Mouse (Mus musculus): Measurements from ENCODE around the gene Nbea. TPM values are rescaled to one million over a fixed set of nuclear protein-coding genes. Genes with fewer than 3 reads are reported as not detected.

The Nbea gene
- polyA plus RNA-seq, 1 experiment from 2014 or later = 6.4 TPM

- Histone ChIP-seq H3K9ac (replicated peaks; ENCODE audit: low read length) (no peak overlapping the region), H3K9me3 (ENCODE audit: low read length) (no peaks in the 10 kb centered on the region), H3K27me3 (ENCODE audit: insufficient read depth, low read length) (no peaks in the 10 kb centered on the region), H3K4me2 (replicated peaks; ENCODE audit: low read depth, low read length) (no peak overlapping the region), H3K27ac (ENCODE audit: low read length) (no peak overlapping the region), H3K4me3 (ENCODE audit: low read length) (no peak overlapping the region), H3K4me1 (ENCODE audit: insufficient read depth, low read length) (no peaks in the 10 kb centered on the region), H3K36me3 (ENCODE audit: insufficient read depth, low read length) (no peaks in the 10 kb centered on the region)
- WGBS = 84% methylated on average over 5 of the region's 5 CpGs
- no peak for ATAC-seq (ENCODE audit: low FRiP score, low TSS enrichment)
Observed at GRCm38 (mm10) chr3:55872944-55873924, 310.3 kb downstream of the Nbea start.

- Histone ChIP-seq H3K4me3 (ENCODE audit: low read length) (no peak overlapping the region), H3K27ac (ENCODE audit: low read length) (no peak overlapping the region), H3K4me1 (ENCODE audit: insufficient read depth, low read length) (no peaks in the 10 kb centered on the region), H3K4me2 (replicated peaks; ENCODE audit: low read depth, low read length) (no peak overlapping the region), H3K9ac (replicated peaks; ENCODE audit: low read length) (no peak overlapping the region), H3K36me3 (ENCODE audit: insufficient read depth, low read length) (0 out of 2 replicates have a peak, but pooled peaks cover 6% of the 10 kb centered on the region), H3K9me3 (ENCODE audit: low read length) (no peaks in the 10 kb centered on the region), H3K27me3 (ENCODE audit: insufficient read depth, low read length) (no peaks in the 10 kb centered on the region)
- 75% methylated on average over 7 of the region's 7 CpGs for WGBS
- no peak for ATAC-seq (ENCODE audit: low FRiP score, low TSS enrichment)
Observed at GRCm38 (mm10) chr3:55852488-55852887, 331.0 kb downstream of the Nbea start.

DNA sequence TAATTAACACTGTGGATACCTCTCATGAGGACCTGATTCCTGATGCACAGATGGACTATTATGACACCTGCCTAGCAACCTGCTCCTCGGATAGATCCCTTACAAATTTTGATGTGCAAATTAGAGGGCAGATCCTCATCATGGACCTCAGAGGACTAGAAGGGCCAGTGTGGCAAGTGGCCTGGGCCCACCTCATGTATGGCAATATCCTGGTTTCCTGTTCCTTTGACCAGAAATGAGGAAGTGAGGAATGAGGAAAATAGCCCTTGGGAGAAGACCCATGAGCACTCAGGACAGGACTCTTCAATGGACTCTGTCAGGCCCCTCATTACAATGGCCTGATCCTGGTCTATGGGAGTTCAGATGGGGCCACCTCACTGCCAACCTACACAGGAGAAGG lies 336.4 kb downstream of the Nbea start:
- 88% methylated on average over 1 of the region's 1 CpGs for WGBS
- Histone ChIP-seq H3K4me3 (ENCODE audit: low read length) (no peak overlapping the region), H3K27ac (ENCODE audit: low read length) (no peak overlapping the region), H3K36me3 (ENCODE audit: insufficient read depth, low read length) (0 out of 2 replicates have a peak, but pooled peaks cover under 1% of the 10 kb centered on the region), H3K27me3 (ENCODE audit: insufficient read depth, low read length) (no peaks in the 10 kb centered on the region), H3K9me3 (ENCODE audit: low read length) (no peaks in the 10 kb centered on the region), H3K4me1 (ENCODE audit: insufficient read depth, low read length) (no peaks in the 10 kb centered on the region), H3K4me2 (replicated peaks; ENCODE audit: low read depth, low read length) (no peak overlapping the region), H3K9ac (replicated peaks; ENCODE audit: low read length) (no peak overlapping the region)
- ATAC-seq (ENCODE audit: low FRiP score, low TSS enrichment) = no peak

DNA sequence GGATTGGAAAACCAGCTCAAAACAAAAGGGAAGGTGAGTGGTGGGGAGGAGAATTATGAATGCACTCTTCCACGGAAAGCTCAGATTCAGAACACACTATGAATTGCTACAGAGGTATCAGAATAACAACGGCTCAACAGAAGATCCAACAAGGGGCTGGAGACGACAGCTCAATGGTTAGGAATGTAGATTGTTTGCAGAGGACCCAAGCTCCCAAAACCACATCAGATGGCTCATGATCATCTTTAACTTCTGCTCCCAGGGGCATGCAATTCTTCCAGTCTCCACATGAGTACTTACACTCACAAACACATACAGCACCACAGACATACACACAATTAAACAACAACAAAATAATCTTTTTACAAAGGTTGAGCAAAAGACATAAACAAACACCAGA lies 346.3 kb downstream of the Nbea start:
- Histone ChIP-seq H3K4me2 (replicated peaks; ENCODE audit: low read depth, low read length) (no peak overlapping the region), H3K27me3 (ENCODE audit: insufficient read depth, low read length) (no peaks in the 10 kb centered on the region), H3K9ac (replicated peaks; ENCODE audit: low read length) (no peak overlapping the region), H3K4me3 (ENCODE audit: low read length) (no peak overlapping the region), H3K27ac (ENCODE audit: low read length) (no peak overlapping the region), H3K36me3 (ENCODE audit: insufficient read depth, low read length) (no peaks in the 10 kb centered on the region), H3K4me1 (ENCODE audit: insufficient read depth, low read length) (no peaks in the 10 kb centered on the region), H3K9me3 (ENCODE audit: low read length) (no peaks in the 10 kb centered on the region)
- WGBS = 93% methylated on average over 3 of the region's 3 CpGs
- ATAC-seq (ENCODE audit: low FRiP score, low TSS enrichment) = no peak

- H3K9ac ChIP-seq (replicated peaks; ENCODE audit: low read length) = no peak overlapping the region
- no peaks in the 10 kb centered on the region for H3K9me3 ChIP-seq (ENCODE audit: low read length)
- no peak overlapping the region for H3K27ac ChIP-seq (ENCODE audit: low read length)
- H3K4me3 ChIP-seq (ENCODE audit: low read length) = no peak overlapping the region
- no peaks in the 10 kb centered on the region for H3K27me3 ChIP-seq (ENCODE audit: insufficient read depth, low read length)
- no peak for ATAC-seq (ENCODE audit: low FRiP score, low TSS enrichment)
- no peak overlapping the region for H3K4me2 ChIP-seq (replicated peaks; ENCODE audit: low read depth, low read length)
- 60% methylated on average over 4 of the region's 4 CpGs for WGBS
- H3K4me1 ChIP-seq (ENCODE audit: insufficient read depth, low read length) = peaks cover under 1% of the 10 kb centered on the region; the same call in 1 of the 2 replicates
- H3K36me3 ChIP-seq (ENCODE audit: insufficient read depth, low read length) = no peaks in the 10 kb centered on the region
Observed at GRCm38 (mm10) chr3:55835207-55835606, 348.3 kb downstream of the Nbea start.

DNA sequence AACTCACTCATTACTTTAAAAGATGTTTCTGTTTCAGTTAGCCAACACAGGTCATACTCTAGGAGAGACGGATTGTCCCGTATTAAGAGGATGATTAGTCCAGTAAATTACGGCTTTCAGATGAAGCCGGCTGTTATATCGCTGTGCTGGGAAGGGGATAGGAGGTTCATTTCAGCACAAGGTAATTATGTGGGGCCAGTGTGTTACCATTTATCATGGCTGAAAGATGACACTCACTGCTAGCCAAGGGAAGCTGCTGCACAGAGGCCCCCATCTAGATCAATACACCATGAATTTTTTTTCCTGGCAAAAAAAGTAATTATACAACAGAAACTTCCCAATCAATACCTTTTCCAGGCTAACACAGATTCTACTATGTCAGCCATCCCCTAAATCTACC lies 353.3 kb downstream of the Nbea start:
- Histone ChIP-seq H3K9ac (replicated peaks; ENCODE audit: low read length) (no peak overlapping the region), H3K9me3 (ENCODE audit: low read length) (no peaks in the 10 kb centered on the region), H3K27ac (ENCODE audit: low read length) (no peak overlapping the region), H3K27me3 (ENCODE audit: insufficient read depth, low read length) (no peaks in the 10 kb centered on the region), H3K4me2 (replicated peaks; ENCODE audit: low read depth, low read length) (no peak overlapping the region), H3K4me1 (ENCODE audit: insufficient read depth, low read length) (peaks cover 2% of the 10 kb centered on the region; the same call in 1 of the 2 replicates), H3K4me3 (ENCODE audit: low read length) (no peak overlapping the region), H3K36me3 (ENCODE audit: insufficient read depth, low read length) (no peaks in the 10 kb centered on the region)
- WGBS = 41% methylated on average over 5 of the region's 5 CpGs
- ATAC-seq (ENCODE audit: low FRiP score, low TSS enrichment) = no peak

DNA sequence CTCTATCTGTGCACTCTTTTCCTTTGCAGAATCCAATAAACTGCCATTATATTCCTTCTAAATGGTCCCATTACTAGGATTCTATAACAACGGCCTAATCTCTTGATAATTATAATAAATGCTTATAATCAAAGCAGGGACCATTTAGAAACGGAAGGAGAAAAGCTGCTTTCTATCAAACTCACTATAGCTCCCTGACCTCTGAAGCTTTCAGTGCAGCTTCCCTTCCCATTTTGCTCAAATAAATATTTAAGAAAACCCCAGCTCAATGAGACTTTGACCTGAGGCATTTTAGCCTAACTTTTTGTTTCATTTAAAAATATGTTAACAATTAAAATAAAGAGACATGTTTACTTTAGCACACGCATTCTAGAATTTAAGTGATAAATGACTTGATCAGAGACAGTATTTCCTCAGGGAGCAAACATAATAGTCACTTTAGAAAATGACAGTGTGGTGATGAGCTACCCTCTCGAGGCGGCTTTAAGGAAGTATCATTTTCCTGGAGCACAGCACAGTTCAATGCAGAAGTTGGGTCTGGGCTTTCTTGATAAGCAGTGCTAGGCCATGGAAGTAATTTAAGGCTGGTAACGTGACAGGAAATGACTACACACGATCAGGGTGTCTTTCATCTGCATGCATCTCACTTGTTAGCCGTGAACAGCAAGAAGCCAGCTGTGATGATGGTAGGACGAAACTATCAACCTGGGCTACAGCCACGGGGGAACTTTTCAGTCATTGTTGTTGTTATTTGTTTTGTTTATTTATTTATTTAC lies 354.8 kb downstream of the Nbea start:
- 34% methylated on average over 10 of the region's 10 CpGs for WGBS
- peak; percentile 59; the same call in 1 of the 2 replicates for ATAC-seq (ENCODE audit: low FRiP score, low TSS enrichment)
- Histone ChIP-seq H3K4me1 (ENCODE audit: insufficient read depth, low read length) (peaks cover 2% of the 10 kb centered on the region; the same call in 1 of the 2 replicates), H3K27me3 (ENCODE audit: insufficient read depth, low read length) (no peaks in the 10 kb centered on the region), H3K9me3 (ENCODE audit: low read length) (no peaks in the 10 kb centered on the region), H3K36me3 (ENCODE audit: insufficient read depth, low read length) (no peaks in the 10 kb centered on the region), H3K27ac (ENCODE audit: low read length) (no peak overlapping the region), H3K4me2 (replicated peaks; ENCODE audit: low read depth, low read length) (no peak overlapping the region), H3K9ac (replicated peaks; ENCODE audit: low read length) (no peak overlapping the region), H3K4me3 (ENCODE audit: low read length) (no peak overlapping the region)

DNA sequence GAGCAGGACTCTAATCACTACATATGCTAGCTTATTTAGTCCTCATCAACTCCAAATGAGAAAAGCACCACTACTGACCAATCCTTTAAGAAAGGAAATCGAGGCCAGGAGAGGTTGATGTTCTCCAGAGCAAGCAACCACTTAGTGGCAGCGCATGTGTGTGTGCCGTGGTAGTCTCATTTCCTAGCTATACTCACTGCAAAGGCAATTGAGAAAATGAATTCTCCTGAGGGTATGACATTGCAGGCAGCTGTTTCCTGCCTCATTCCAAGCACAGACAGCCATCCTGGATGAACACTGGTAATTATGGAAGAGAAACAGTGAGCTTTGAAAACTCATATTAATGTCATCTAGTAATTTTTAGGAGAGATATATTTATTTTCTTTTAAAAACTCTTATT lies 358.6 kb downstream of the Nbea start:
- H3K9ac ChIP-seq (replicated peaks; ENCODE audit: low read length) = no peak overlapping the region
- no peaks in the 10 kb centered on the region for H3K4me1 ChIP-seq (ENCODE audit: insufficient read depth, low read length)
- H3K27me3 ChIP-seq (ENCODE audit: insufficient read depth, low read length) = no peaks in the 10 kb centered on the region
- no peak overlapping the region for H3K4me3 ChIP-seq (ENCODE audit: low read length)
- WGBS = 75% methylated on average over 3 of the region's 3 CpGs
- no peak overlapping the region for H3K4me2 ChIP-seq (replicated peaks; ENCODE audit: low read depth, low read length)
- no peak overlapping the region for H3K27ac ChIP-seq (ENCODE audit: low read length)
- H3K9me3 ChIP-seq (ENCODE audit: low read length) = no peaks in the 10 kb centered on the region
- ATAC-seq (ENCODE audit: low FRiP score, low TSS enrichment) = no peak
- no peaks in the 10 kb centered on the region; the same call in 1 of the 2 replicates for H3K36me3 ChIP-seq (ENCODE audit: insufficient read depth, low read length)

DNA sequence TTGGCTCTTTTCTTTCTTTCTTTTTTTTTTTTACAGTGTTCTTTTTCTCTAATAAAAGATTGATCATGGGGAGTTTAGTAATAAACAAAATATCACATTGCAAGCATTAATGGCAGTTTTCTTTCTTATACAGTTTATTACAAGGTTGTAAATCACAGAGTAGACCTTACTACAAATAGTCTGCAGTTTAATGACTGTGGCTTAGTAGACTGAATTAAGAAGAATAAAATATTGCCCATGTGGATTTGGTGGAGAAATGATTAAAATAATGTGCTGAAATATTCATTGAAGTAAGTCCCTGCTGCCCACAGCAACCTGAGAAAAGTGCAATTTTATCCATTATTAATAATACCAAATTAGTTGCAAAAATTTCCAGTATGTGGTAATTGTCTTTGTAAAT lies 363.9 kb downstream of the Nbea start:
- Histone ChIP-seq H3K9me3 (ENCODE audit: low read length) (no peaks in the 10 kb centered on the region), H3K27ac (ENCODE audit: low read length) (no peak overlapping the region), H3K4me1 (ENCODE audit: insufficient read depth, low read length) (no peaks in the 10 kb centered on the region), H3K36me3 (ENCODE audit: insufficient read depth, low read length) (no peaks in the 10 kb centered on the region; the same call in 1 of the 2 replicates), H3K4me3 (ENCODE audit: low read length) (no peak overlapping the region), H3K27me3 (ENCODE audit: insufficient read depth, low read length) (no peaks in the 10 kb centered on the region), H3K9ac (replicated peaks; ENCODE audit: low read length) (no peak overlapping the region), H3K4me2 (replicated peaks; ENCODE audit: low read depth, low read length) (no peak overlapping the region)
- no peak for ATAC-seq (ENCODE audit: low FRiP score, low TSS enrichment)

All from kidney, embryonic 16.5 days (tissue).